Mouse (Mus musculus) lung, adult 2 months (tissue): Measurements from ENCODE around the gene Gm44579.

Experiments used
- CTCF ChIP-seq: fragments of 200-500 bp; IDR thresholded peaks from 2 replicates; pipeline ENCODE4 v1.5.1; 2011; ENCODE audit warnings: mild to moderate bottlenecking, low read length, control low read depth; ENCODE audit not compliant: insufficient read depth
- POLR2A ChIP-seq: fragments of 200-500 bp; IDR thresholded peaks from 2 replicates; pipeline ENCODE4 v1.6.1; 2011; ENCODE audit warnings: low read depth, mild to moderate bottlenecking, control low read depth, low read length, borderline replicate concordance; ENCODE audit errors: extremely low read depth

DNA sequence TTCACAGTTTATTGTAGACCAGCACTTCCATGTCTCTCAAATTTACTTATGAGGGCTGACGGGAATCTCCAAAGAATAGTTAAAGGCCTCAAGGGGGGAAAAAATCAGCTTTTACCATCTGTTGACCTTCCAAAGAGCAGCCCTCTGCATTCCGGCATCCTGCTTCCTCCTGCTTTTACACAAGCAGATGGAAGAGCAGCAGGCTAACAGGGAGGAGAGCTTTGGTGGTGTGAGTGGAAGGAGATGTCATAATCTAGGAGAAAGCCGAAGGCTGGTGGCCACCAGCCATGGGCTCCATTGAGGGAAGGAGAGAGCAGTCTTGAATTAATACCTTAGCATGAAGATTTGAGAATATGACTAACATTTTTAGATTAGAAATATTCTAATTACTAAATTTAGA lies 72.4 kb downstream of the Gm44579 start:
- TF ChIP-seq CTCF = no peak
- TF ChIP-seq POLR2A = no peak
